Mouse (Mus musculus): Measurements from ENCODE around the gene Prrt1. TPM values are rescaled to one million over a fixed set of nuclear protein-coding genes. Genes with fewer than 3 reads are reported as not detected.

The Prrt1 gene
- polyA plus RNA-seq, 1 experiment from 2014 or later: 3.9 TPM

GRCm38 (mm10) chr17:34646906-34647787, 17.8 kb downstream of the Prrt1 start, which contains the start of gene Atf6b:
TSS of gene Atf6b (plus strand) at chr17:34647146.
- Histone ChIP-seq H3K4me2 (replicated peaks) (peak within 1 kb of the TSS; percentile 84), H3K4me1 (peaks cover 36% of the 10 kb centered on the region), H3K4me3 (peak within 1 kb of the TSS; percentile 97), H3K36me3 (peaks cover 34% of the 10 kb centered on the region), H3K27me3 (no peaks in the 10 kb centered on the region), H3K27ac (replicated peaks) (peak within 1 kb of the TSS; percentile 80), H3K9ac (replicated peaks) (peak within 1 kb of the TSS; percentile 94), H3K9me3 (no peaks in the 10 kb centered on the region)
- ATAC-seq (ENCODE audit: low FRiP score, low read depth): peak; percentile 96
- WGBS: 1% methylated on average over 66 of the region's 66 CpGs

- Histone ChIP-seq H3K27me3 (no peaks in the 10 kb centered on the region), H3K27ac (replicated peaks) (no peak overlapping the region), H3K36me3 (peaks cover 45% of the 10 kb centered on the region), H3K4me3 (peak overlapping the region; percentile 97), H3K4me2 (replicated peaks) (peak overlapping the region; percentile 84), H3K9me3 (no peaks in the 10 kb centered on the region), H3K4me1 (peaks cover 36% of the 10 kb centered on the region), H3K9ac (replicated peaks) (peak overlapping the region; percentile 94)
- ATAC-seq (ENCODE audit: low FRiP score, low read depth): no peak
- 86% methylated on average over 16 of the region's 16 CpGs for WGBS
These were observed 19.0 kb downstream of the Prrt1 start for GRCm38 (mm10) chr17:34648141-34648890.

- H3K4me1 ChIP-seq: peaks cover 31% of the 10 kb centered on the region
- no peak overlapping the region for H3K4me2 ChIP-seq (replicated peaks)
- H3K27me3 ChIP-seq: no peaks in the 10 kb centered on the region
- H3K36me3 ChIP-seq: peaks cover 53% of the 10 kb centered on the region
- H3K4me3 ChIP-seq: no peak overlapping the region
- 91% methylated on average over 18 of the region's 18 CpGs for WGBS
- no peak overlapping the region for H3K9ac ChIP-seq (replicated peaks)
- ATAC-seq (ENCODE audit: low FRiP score, low read depth): no peak
- no peak overlapping the region for H3K27ac ChIP-seq (replicated peaks)
- no peaks in the 10 kb centered on the region for H3K9me3 ChIP-seq
These were observed 20.0 kb downstream of the Prrt1 start for GRCm38 (mm10) chr17:34649106-34649864.

GRCm38 (mm10) chr17:34650781-34651180, 21.4 kb downstream of the Prrt1 start:
- Histone ChIP-seq H3K27me3 (no peaks in the 10 kb centered on the region), H3K4me3 (no peak overlapping the region), H3K4me2 (replicated peaks) (no peak overlapping the region), H3K9ac (replicated peaks) (no peak overlapping the region), H3K9me3 (no peaks in the 10 kb centered on the region), H3K27ac (replicated peaks) (no peak overlapping the region), H3K4me1 (peaks cover 20% of the 10 kb centered on the region), H3K36me3 (peaks cover 62% of the 10 kb centered on the region)
- WGBS: 92% methylated on average over 14 of the region's 14 CpGs
- ATAC-seq (ENCODE audit: low FRiP score, low read depth): no peak

- no peak overlapping the region for H3K27ac ChIP-seq (replicated peaks)
- no peak overlapping the region for H3K9ac ChIP-seq (replicated peaks)
- no peak overlapping the region for H3K4me3 ChIP-seq
- 45% methylated on average over 19 of the region's 19 CpGs for WGBS
- H3K4me2 ChIP-seq (replicated peaks): no peak overlapping the region
- peaks cover 62% of the 10 kb centered on the region for H3K36me3 ChIP-seq
- H3K4me1 ChIP-seq: peaks cover 12% of the 10 kb centered on the region
- ATAC-seq (ENCODE audit: low FRiP score, low read depth): no peak
- no peaks in the 10 kb centered on the region for H3K9me3 ChIP-seq
- H3K27me3 ChIP-seq: no peaks in the 10 kb centered on the region
These were observed 22.3 kb downstream of the Prrt1 start for GRCm38 (mm10) chr17:34651507-34652221.

GRCm38 (mm10) chr17:34652546-34652945, 23.2 kb downstream of the Prrt1 start:
- Histone ChIP-seq H3K4me2 (replicated peaks) (no peak overlapping the region), H3K27ac (replicated peaks) (no peak overlapping the region), H3K9me3 (no peaks in the 10 kb centered on the region), H3K36me3 (peaks cover 62% of the 10 kb centered on the region), H3K4me3 (no peak overlapping the region), H3K27me3 (no peaks in the 10 kb centered on the region), H3K4me1 (peaks cover 11% of the 10 kb centered on the region), H3K9ac (replicated peaks) (no peak overlapping the region)
- no peak for ATAC-seq (ENCODE audit: low FRiP score, low read depth)
- WGBS: 89% methylated on average over 10 of the region's 10 CpGs

GRCm38 (mm10) chr17:34652985-34653384, 23.7 kb downstream of the Prrt1 start:
- Histone ChIP-seq H3K36me3 (peaks cover 62% of the 10 kb centered on the region), H3K4me1 (peaks cover 7% of the 10 kb centered on the region)
- no peak for ATAC-seq (ENCODE audit: low FRiP score, low read depth)

GRCm38 (mm10) chr17:34653746-34654285, 24.5 kb downstream of the Prrt1 start:
- Histone ChIP-seq H3K36me3 (peaks cover 62% of the 10 kb centered on the region), H3K27me3 (no peaks in the 10 kb centered on the region), H3K4me3 (no peak overlapping the region), H3K4me2 (replicated peaks) (no peak overlapping the region), H3K27ac (replicated peaks) (no peak overlapping the region), H3K9ac (replicated peaks) (no peak overlapping the region), H3K4me1 (no peaks in the 10 kb centered on the region; the same call in 1 of the 2 replicates), H3K9me3 (no peaks in the 10 kb centered on the region)
- 64% methylated on average over 9 of the region's 9 CpGs for WGBS
- ATAC-seq (ENCODE audit: low FRiP score, low read depth): no peak

More at GRCm38 (mm10) chr17:34652985-34653384, 23.7 kb downstream of the Prrt1 start:
- H3K9ac ChIP-seq (replicated peaks): no peak overlapping the region
- H3K27me3 ChIP-seq: no peaks in the 10 kb centered on the region
- 91% methylated on average over 8 of the region's 8 CpGs for WGBS
- no peak overlapping the region for H3K4me3 ChIP-seq
- H3K27ac ChIP-seq (replicated peaks): no peak overlapping the region
- no peaks in the 10 kb centered on the region for H3K9me3 ChIP-seq
- no peak overlapping the region for H3K4me2 ChIP-seq (replicated peaks)

- 95% methylated on average over 13 of the region's 13 CpGs for WGBS
- no peaks in the 10 kb centered on the region for H3K9me3 ChIP-seq
- no peak overlapping the region for H3K27ac ChIP-seq (replicated peaks)
- no peaks in the 10 kb centered on the region; the same call in 1 of the 2 replicates for H3K4me1 ChIP-seq
- H3K27me3 ChIP-seq: peaks cover 5% of the 10 kb centered on the region
- no peak overlapping the region for H3K4me3 ChIP-seq
- H3K9ac ChIP-seq (replicated peaks): no peak overlapping the region
- peaks cover 56% of the 10 kb centered on the region for H3K36me3 ChIP-seq
- no peak for ATAC-seq (ENCODE audit: low FRiP score, low read depth)
- H3K4me2 ChIP-seq (replicated peaks): no peak overlapping the region
These were observed 25.1 kb downstream of the Prrt1 start for GRCm38 (mm10) chr17:34654392-34654791.

- Histone ChIP-seq H3K4me3 (no peak overlapping the region), H3K4me2 (replicated peaks) (no peak overlapping the region), H3K27ac (replicated peaks) (no peak overlapping the region), H3K9me3 (no peaks in the 10 kb centered on the region), H3K36me3 (peaks cover 49% of the 10 kb centered on the region), H3K27me3 (peaks cover 12% of the 10 kb centered on the region), H3K4me1 (no peaks in the 10 kb centered on the region; the same call in 1 of the 2 replicates), H3K9ac (replicated peaks) (peak overlapping the region; percentile 24)
- ATAC-seq (ENCODE audit: low FRiP score, low read depth): no peak
- WGBS: 91% methylated on average over 7 of the region's 7 CpGs
These were observed 25.8 kb downstream of the Prrt1 start for GRCm38 (mm10) chr17:34655160-34655559.

GRCm38 (mm10) chr17:34655581-34655991, 26.3 kb downstream of the Prrt1 start:
- Histone ChIP-seq H3K27ac (replicated peaks) (no peak overlapping the region), H3K4me3 (no peak overlapping the region), H3K4me2 (replicated peaks) (no peak overlapping the region), H3K27me3 (peaks cover 17% of the 10 kb centered on the region), H3K4me1 (no peaks in the 10 kb centered on the region; the same call in 1 of the 2 replicates), H3K9ac (replicated peaks) (peak overlapping the region; percentile 24; the same call in 1 of the 2 replicates), H3K9me3 (no peaks in the 10 kb centered on the region), H3K36me3 (peaks cover 44% of the 10 kb centered on the region)
- WGBS: 70% methylated on average over 4 of the region's 4 CpGs
- no peak for ATAC-seq (ENCODE audit: low FRiP score, low read depth)

All from midbrain, embryonic 12.5 days (tissue).